Mouse (Mus musculus): Measurements from ENCODE around the gene Ptprd.

DNA sequence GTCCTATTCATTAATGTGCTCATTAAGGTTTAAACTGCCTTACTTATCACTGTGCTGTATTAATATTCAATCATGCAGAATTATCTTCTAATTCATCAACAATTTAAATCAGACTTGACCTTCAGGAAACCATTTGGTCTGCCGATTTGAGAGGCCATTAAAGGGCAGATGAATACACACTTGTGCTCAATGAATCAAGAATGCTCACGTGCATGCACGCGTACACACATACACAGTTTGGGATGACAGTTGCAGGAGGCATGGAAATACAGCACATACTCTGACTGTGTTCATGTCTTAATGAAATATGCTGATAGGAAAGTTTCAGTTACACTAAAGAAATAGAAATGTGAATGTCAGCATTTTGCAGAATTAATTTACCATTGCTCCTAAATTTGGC is 2066.8 kb downstream of the Ptprd start:
- TF ChIP-seq HCFC1 (IDR thresholded peaks at IDR 0.05; ENCODE audit: borderline replicate concordance, insufficient read depth, low read length) (no peak), ZNF384 (IDR thresholded peaks at IDR 0.05; ENCODE audit: low read depth, low read length) (no peak), ZC3H11A (IDR thresholded peaks at IDR 0.05; ENCODE audit: borderline replicate concordance, low read depth, low read length) (no peak), CHD2 (IDR thresholded peaks at IDR 0.05; ENCODE audit: low read depth, low read length) (no peak)
